Mouse (Mus musculus) stomach, embryonic 14.5 days (tissue): ENCODE measurements at regions not wholly inside any gene's neighbourhood (a gene's known extent, or its start where the extent isn't known, plus 50 kb on each side); places are given as distances from the start of the nearest gene placed in this dataset.

Experiments
- ATAC-seq: fragments of 200-750 bp; cut with Nextera tagmentation; 2 replicates; pipeline ENCODE4 v1.8.0; 2017; ENCODE audit warnings: low read depth, moderate TSS enrichment; ENCODE audit not compliant: insufficient number of reproducible peaks, insufficient read depth, low FRiP score
- H3K27ac ChIP-seq: fragments of 300-500 bp; sonication (generic); 2 replicates; pipeline ENCODE4 v1.5.1; 2014; ENCODE audit warnings: mild to moderate bottlenecking, low read length, moderate library complexity, mixed read lengths
- H3K27me3 ChIP-seq: fragments of 300-500 bp; sonication (generic); 2 replicates; pipeline ENCODE4 v1.6.1; 2014; ENCODE audit warnings: low read length, control low read depth, mixed read lengths; ENCODE audit not compliant: control insufficient read depth, insufficient read depth
- H3K36me3 ChIP-seq: fragments of 300-500 bp; sonication (generic); 2 replicates; pipeline ENCODE4 v1.6.1; 2014; ENCODE audit warnings: mild to moderate bottlenecking, control low read depth, low read length, moderate library complexity, mixed read lengths; ENCODE audit not compliant: control insufficient read depth, insufficient read depth
- H3K4me1 ChIP-seq: fragments of 300-500 bp; sonication (generic); 2 replicates; pipeline ENCODE4 v1.6.1; 2014; ENCODE audit warnings: low read length, control low read depth, mixed read lengths; ENCODE audit not compliant: control insufficient read depth, insufficient read depth
- H3K4me2 ChIP-seq: fragments of 300-500 bp; sonication (generic); replicated peaks from 2 replicates; pipeline ENCODE4 v1.6.1; 2014; ENCODE audit warnings: low read depth, low read length, control low read depth
- H3K4me3 ChIP-seq: fragments of 300-500 bp; sonication (generic); 2 replicates; pipeline ENCODE4 v1.5.1; 2014; ENCODE audit warnings: low read depth, low read length, control low read depth
- H3K9ac ChIP-seq: fragments of 300-500 bp; sonication (generic); replicated peaks from 2 replicates; pipeline ENCODE4 v1.6.1; 2014; ENCODE audit warnings: low read depth, mild to moderate bottlenecking, control low read depth, low read length, moderate library complexity, mixed read lengths
- H3K9me3 ChIP-seq: fragments of 300-500 bp; sonication (generic); 2 replicates; pipeline ENCODE4 v1.6.1; 2016; ENCODE audit warnings: low read depth, low read length, control low read depth; ENCODE audit not compliant: control insufficient read depth
- WGBS: fragments of 180-500 bp; shearing (Covaris S2); extraction: QIAGEN DNeasy Blood & Tissue Kit; methylation state at CpG from one replicate; pipeline ENCODE4 v1.1.7; 2014; 5-methylcytosine and 5-hydroxymethylcytosine counted together

DNA sequence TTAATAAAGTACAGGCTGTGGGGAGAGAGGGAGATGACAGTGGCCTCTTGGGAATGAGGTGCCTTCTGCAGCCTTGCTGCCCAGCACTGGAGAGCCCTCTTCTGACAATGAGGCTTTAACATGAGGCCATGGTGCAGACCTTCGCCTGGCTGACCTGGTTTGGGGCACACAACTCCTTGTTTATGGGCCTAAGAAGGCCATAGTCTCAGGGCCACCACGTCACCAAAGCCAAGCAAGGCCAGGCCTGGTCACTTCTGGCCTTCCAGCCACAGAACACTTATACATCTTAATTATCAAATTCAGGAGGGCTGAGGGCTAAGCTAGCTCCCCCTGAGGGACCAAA is 70.7 kb upstream of the Ptpn1 start:
- no peaks in the 10 kb centered on the region for H3K27me3 ChIP-seq
- 94% methylated on average over 2 of the region's 2 CpGs for WGBS
- H3K9me3 ChIP-seq = no peaks in the 10 kb centered on the region
- H3K4me3 ChIP-seq = no peak overlapping the region
- no peaks in the 10 kb centered on the region for H3K36me3 ChIP-seq
- H3K27ac ChIP-seq = no peak overlapping the region
- H3K9ac ChIP-seq = no peak overlapping the region
- peaks cover 28% of the 10 kb centered on the region for H3K4me1 ChIP-seq
- no peak overlapping the region for H3K4me2 ChIP-seq
- ATAC-seq = no peak

DNA sequence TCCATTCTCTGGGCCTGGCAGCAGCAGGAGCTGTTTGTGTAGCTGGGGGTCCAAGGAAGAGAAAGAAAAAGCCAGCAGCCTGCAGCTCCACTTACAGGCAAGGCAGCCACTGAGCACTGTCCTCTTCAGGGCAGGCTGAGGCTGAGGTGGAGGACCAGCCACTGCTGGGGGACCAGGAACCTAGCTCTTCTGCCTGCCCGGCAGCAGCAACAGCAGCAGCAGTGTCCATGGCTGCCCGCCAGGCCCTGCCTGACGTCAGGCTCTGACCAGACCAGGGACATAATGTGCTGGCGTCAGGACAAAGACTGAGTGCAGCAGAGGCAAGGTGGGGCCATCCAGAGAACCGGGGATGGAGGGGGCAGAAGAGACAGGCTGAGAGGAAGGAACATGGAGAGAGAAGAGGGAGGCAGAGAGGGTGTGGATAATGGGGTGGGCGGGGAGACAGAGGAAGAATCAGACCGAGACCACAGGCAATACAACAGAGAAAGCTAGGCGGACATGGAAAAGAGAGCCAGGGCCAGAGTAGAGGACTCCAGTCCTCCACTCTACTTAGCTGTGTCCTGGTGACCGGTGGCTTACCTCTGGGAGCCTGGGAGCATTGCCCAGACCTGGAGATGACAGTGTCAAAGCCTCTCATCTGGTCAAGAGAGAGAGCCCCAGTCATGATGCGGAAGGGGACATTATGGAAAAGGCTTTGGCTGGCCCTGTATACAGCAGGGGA is 71.2 kb upstream of the Ptpn1 start:
- Histone ChIP-seq H3K27me3 (no peaks in the 10 kb centered on the region), H3K4me2 (no peak overlapping the region), H3K27ac (peak overlapping the region; percentile 71; the same call in 1 of the 2 replicates), H3K4me3 (no peak overlapping the region), H3K36me3 (no peaks in the 10 kb centered on the region), H3K4me1 (peaks cover 28% of the 10 kb centered on the region), H3K9me3 (no peaks in the 10 kb centered on the region), H3K9ac (no peak overlapping the region)
- peak; percentile 36; the same call in 1 of the 2 replicates for ATAC-seq
- 48% methylated on average over 10 of the region's 10 CpGs for WGBS

DNA sequence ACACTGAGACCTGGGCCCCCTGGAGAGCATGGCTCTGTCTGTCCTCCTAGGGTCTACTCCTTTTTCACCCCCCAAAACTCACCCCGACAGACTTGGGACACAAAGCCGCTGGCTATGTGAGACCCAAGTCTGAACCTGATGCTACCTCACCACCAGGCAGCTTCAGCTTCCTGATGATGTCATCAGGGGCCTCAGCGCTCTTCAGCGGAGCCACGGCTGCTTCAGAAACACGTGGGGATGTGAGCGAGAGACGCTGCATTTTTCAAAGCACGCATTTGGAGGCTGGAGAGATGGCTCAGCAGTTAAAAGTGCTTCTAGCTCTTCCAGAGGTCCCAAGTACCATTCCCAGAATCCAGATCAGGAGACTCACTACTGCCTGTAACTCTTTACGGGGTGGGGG is 72.3 kb upstream of the Ptpn1 start:
- H3K9ac ChIP-seq = no peak overlapping the region
- H3K9me3 ChIP-seq = no peaks in the 10 kb centered on the region
- no peaks in the 10 kb centered on the region for H3K36me3 ChIP-seq
- no peak overlapping the region; the same call in 1 of the 2 replicates for H3K27ac ChIP-seq
- 50% methylated on average over 10 of the region's 10 CpGs for WGBS
- no peaks in the 10 kb centered on the region for H3K27me3 ChIP-seq
- no peak overlapping the region for H3K4me2 ChIP-seq
- peaks cover 25% of the 10 kb centered on the region for H3K4me1 ChIP-seq
- no peak for ATAC-seq
- no peak overlapping the region for H3K4me3 ChIP-seq

DNA sequence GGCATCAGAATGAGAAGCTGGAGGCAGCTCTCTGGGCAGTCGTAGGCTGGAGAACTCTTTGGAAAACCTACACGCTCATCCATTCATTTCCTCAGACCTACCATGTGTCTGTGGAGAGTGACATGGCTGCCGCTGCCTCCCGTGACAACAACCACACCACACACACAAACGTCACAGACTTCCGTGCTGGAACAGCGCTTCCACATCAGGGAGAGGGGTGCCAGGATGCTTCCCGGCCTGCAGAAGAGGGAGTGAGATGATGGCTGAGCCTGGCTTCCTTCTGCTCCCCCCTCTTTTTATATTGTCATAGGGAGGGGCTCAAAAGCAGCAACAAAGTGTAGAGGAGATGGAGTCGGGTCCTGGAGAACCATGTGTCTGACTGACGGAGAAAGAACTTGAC is 73.5 kb upstream of the Ptpn1 start:
- Histone ChIP-seq H3K4me2 (no peak overlapping the region), H3K4me1 (peaks cover 18% of the 10 kb centered on the region), H3K9me3 (no peaks in the 10 kb centered on the region), H3K27ac (no peak overlapping the region), H3K27me3 (no peaks in the 10 kb centered on the region), H3K9ac (no peak overlapping the region), H3K4me3 (no peak overlapping the region), H3K36me3 (no peaks in the 10 kb centered on the region)
- WGBS = 67% methylated on average over 10 of the region's 10 CpGs
- no peak for ATAC-seq

DNA sequence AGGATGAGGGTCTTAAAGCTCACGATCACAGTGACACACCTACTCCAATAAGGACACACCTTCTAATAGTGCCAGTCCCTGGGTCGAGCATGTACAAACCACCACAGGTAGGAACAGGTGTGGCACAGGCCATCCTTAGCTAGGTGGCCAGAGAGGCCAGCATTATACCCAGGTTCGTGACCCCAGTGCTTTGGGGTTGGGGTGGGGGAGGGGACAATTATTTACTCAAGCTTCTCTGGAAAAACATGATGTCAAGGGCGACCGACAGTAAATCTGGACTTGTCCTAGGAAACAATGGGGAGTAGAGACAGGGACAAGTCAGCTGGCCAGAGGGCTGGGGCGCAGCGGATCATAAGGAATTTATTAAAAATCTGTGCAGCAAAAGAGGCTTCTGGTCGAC is 73.9 kb upstream of the Ptpn1 start:
- WGBS = 55% methylated on average over 8 of the region's 8 CpGs
- no peak for ATAC-seq

DNA sequence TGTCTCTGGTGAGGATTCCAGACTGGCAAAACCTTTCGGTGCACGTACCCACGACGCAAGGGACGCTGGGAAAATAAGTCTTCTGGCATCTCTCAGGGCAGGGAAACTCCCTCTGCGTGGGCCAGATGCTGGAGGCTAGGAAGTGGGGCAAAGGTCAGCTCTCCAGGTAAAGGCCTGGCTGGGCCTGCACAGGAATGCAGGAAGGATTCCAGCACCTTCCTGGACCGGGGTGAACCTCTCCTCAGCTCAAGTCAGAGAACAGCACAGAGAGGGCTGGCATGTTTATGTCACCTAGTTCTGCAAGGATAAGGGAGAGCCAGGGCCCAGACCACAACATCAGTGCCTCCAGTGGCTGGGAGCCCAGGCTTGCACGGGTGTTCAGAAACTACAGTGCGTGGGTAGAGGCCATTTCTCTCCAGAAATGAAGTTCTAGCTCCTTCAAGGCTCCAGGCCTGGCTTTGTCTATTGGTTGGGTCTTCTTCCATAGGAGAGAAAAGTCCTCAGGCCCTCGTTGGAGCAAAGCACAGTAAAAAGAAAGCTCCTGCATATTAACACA is 74.9 kb upstream of the Ptpn1 start:
- H3K4me1 ChIP-seq = peaks cover 26% of the 10 kb centered on the region
- no peak overlapping the region for H3K27ac ChIP-seq
- 68% methylated on average over 10 of the region's 10 CpGs for WGBS
- H3K9ac ChIP-seq = no peak overlapping the region
- H3K4me3 ChIP-seq = no peak overlapping the region
- H3K36me3 ChIP-seq = no peaks in the 10 kb centered on the region
- ATAC-seq = no peak
- no peaks in the 10 kb centered on the region for H3K27me3 ChIP-seq
- no peaks in the 10 kb centered on the region for H3K9me3 ChIP-seq
- H3K4me2 ChIP-seq = no peak overlapping the region

More for the DNA sequence above, 73.9 kb upstream of the Ptpn1 start:
- Histone ChIP-seq H3K4me3 (no peak overlapping the region), H3K4me2 (no peak overlapping the region), H3K36me3 (no peaks in the 10 kb centered on the region), H3K27me3 (no peaks in the 10 kb centered on the region), H3K4me1 (peaks cover 20% of the 10 kb centered on the region), H3K27ac (no peak overlapping the region), H3K9me3 (no peaks in the 10 kb centered on the region), H3K9ac (no peak overlapping the region)

DNA sequence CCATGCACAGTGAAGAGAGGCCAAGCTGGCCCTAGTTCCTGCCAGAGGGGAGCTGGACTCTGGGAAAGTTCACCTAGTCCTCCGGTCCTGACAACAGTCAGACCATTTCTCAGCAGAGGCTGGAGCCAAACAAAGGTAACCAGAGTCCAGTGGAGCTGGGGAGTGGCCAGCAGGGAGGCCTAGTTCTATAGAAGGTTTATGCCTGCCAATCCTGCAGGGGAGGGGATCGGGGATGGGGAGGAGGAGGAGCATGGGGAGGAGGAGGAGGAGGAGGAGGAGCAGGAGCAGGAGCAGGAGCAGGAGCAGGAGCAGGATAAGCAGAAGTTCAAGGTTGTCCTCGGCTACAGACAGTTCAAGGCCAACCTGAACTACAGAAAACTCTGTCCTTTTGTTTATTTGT is 75.8 kb upstream of the Ptpn1 start:
- Histone ChIP-seq H3K27ac (no peak overlapping the region), H3K27me3 (no peaks in the 10 kb centered on the region), H3K36me3 (no peaks in the 10 kb centered on the region), H3K4me1 (peaks cover 30% of the 10 kb centered on the region), H3K9me3 (no peaks in the 10 kb centered on the region), H3K4me3 (no peak overlapping the region), H3K4me2 (no peak overlapping the region), H3K9ac (no peak overlapping the region)
- WGBS = 57% methylated on average over 3 of the region's 3 CpGs
- ATAC-seq = no peak

DNA sequence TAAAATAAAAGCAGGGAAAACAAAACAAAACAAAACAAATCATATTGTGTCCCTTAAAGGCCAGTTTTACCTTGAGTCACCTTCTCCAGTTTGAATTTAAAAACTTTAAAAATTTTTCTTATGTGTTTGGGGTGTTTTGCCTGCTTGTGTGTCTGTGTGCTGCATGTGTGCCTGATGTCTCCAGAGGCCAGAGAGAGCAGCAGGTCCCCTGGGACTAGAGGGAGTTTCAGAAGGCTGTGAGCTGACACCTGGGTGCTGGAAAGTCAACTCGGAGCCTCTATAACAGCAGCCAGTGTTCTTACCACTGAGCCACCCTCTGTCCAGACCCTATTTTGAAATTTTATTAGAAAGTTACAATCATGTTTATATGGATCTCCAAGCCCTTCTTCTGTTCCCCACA is 77.8 kb upstream of the Ptpn1 start:
- Histone ChIP-seq H3K4me1 (peaks cover 19% of the 10 kb centered on the region; the same call in 1 of the 2 replicates), H3K27me3 (no peaks in the 10 kb centered on the region), H3K4me3 (no peak overlapping the region), H3K9me3 (no peaks in the 10 kb centered on the region), H3K9ac (no peak overlapping the region), H3K27ac (no peak overlapping the region), H3K36me3 (no peaks in the 10 kb centered on the region), H3K4me2 (no peak overlapping the region)
- 81% methylated on average over 1 of the region's 1 CpGs for WGBS
- no peak for ATAC-seq

DNA sequence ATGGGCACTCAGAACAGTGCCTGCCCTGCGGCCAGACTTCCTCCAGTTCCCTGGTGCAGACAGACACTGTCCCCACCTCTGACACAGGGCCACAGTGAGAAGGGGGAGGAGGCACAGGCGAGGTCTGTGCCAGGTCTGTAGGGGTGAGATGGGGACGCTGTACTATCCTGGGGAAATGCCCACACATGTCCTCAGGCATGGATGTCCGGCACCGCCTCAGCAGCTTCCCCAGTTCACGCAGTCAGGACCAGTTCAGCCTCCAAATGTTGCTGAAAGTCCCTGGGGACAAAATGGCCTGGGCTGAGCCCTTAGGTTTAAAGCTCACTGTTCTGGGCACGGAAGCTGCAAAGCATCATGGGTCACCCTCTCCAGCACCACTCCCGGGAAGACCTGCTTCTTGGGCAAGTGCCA is 78.4 kb upstream of the Ptpn1 start:
- H3K4me1 ChIP-seq = peaks cover 19% of the 10 kb centered on the region; the same call in 1 of the 2 replicates
- no peak overlapping the region for H3K4me3 ChIP-seq
- no peak overlapping the region for H3K9ac ChIP-seq
- WGBS = 72% methylated on average over 8 of the region's 8 CpGs
- no peaks in the 10 kb centered on the region for H3K27me3 ChIP-seq
- H3K27ac ChIP-seq = no peak overlapping the region
- ATAC-seq = no peak
- no peaks in the 10 kb centered on the region for H3K36me3 ChIP-seq
- H3K9me3 ChIP-seq = no peaks in the 10 kb centered on the region
- H3K4me2 ChIP-seq = no peak overlapping the region
